Mouse (Mus musculus): Measurements from ENCODE around the gene Fyb2. TPM values are rescaled to one million over a fixed set of nuclear protein-coding genes. Genes with fewer than 3 reads are reported as not detected.
A peak's percentile ranks its signal among the peaks of the same experiment; 100 is the strongest.

The Fyb2 gene
- total and polyA plus RNA-seq, 3 experiments, result 0.08 to 0.10 TPM; not detected in 1

- TF ChIP-seq USF1 (IDR thresholded peaks at IDR 0.05; ENCODE audit: low read depth, low read length) (peak; percentile 48), EP300 (IDR thresholded peaks at IDR 0.05; ENCODE audit: low read depth in 1 of 2, low read length in 2 of 2) (peak; percentile 43 to 66; a peak in 2 of 4 replicates), NELFE (IDR thresholded peaks at IDR 0.05; ENCODE audit: low read depth, low read length) (no peak), ETS1 (IDR thresholded peaks at IDR 0.05; ENCODE audit: low read depth, low read length) (peak; percentile 71), SMC3 (IDR thresholded peaks at IDR 0.05; ENCODE audit: low read depth, low read length) (no peak), GATA1 (IDR thresholded peaks at IDR 0.05; ENCODE audit: low read depth, low read length) (peak; percentile 71), CTCF (IDR thresholded peaks at IDR 0.05 in 2 of 3, conservative IDR thresholded peaks at IDR 0.05 in 1 of 3; ENCODE audit: control insufficient read depth in 1 of 3, insufficient read depth in 1 of 3, low read depth in 2 of 3, low read length in 3 of 3, poor library complexity in 1 of 3, severe bottlenecking in 1 of 3) (no peak), MEF2A (IDR thresholded peaks at IDR 0.05; ENCODE audit: extremely low read depth, insufficient replicate concordance, low read depth, low read length, poor library complexity, severe bottlenecking) (no peak)
- Histone ChIP-seq H3K79me2 (ENCODE audit: control insufficient read depth, insufficient read depth, low read length, poor library complexity) (no peaks in the 10 kb centered on the region), H3K4me3 (ENCODE audit: control insufficient read depth in 1 of 2, insufficient read depth in 1 of 2, low read depth in 2 of 2, low read length in 2 of 2) (no peak overlapping the region), H3K27me3 (ENCODE audit: control insufficient read depth in 1 of 2, insufficient read depth in 2 of 2, low read length in 2 of 2) (no peaks in the 10 kb centered on the region), H3K27ac (ENCODE audit: control insufficient read depth, low read depth, low read length) (no peak overlapping the region), H3K9me3 (replicated peaks; ENCODE audit: insufficient read depth, low read length) (no peaks in the 10 kb centered on the region), H3K4me1 (ENCODE audit: control insufficient read depth in 1 of 2, insufficient read depth in 2 of 2, low read length in 2 of 2) (peaks cover 9 to 37% of the 10 kb centered on the region in 2 experiments), H3K36me3 (ENCODE audit: control insufficient read depth in 1 of 2, insufficient read depth in 2 of 2, low read length in 2 of 2) (peaks cover 0 to 29% of the 10 kb centered on the region in 2 experiments; a peak in 2 of 4 replicates), H3K9ac (ENCODE audit: control insufficient read depth, low read depth, low read length, poor library complexity, severe bottlenecking) (no peak overlapping the region)
- DNase-seq (ENCODE audit: low read depth, low spot score), result peak; percentile 49
Measured at GRCm38 (mm10) chr4:104939535-104939934, 26.3 kb downstream of the Fyb2 start.

- TF ChIP-seq ZNF384 (IDR thresholded peaks at IDR 0.05; ENCODE audit: low read depth, low read length) (peak; percentile 61; the same call in 1 of the 2 replicates), NRF1 (IDR thresholded peaks at IDR 0.05; ENCODE audit: insufficient read depth, low read depth, low read length, poor library complexity, severe bottlenecking) (no peak), EP300 (IDR thresholded peaks at IDR 0.05; ENCODE audit: low read depth in 1 of 2, low read length in 2 of 2) (peak; percentile 55 to 59; a peak in 3 of 4 replicates), GATA1 (IDR thresholded peaks at IDR 0.05; ENCODE audit: low read depth, low read length) (peak; percentile 43; the same call in 1 of the 2 replicates), RCOR1 (IDR thresholded peaks at IDR 0.05; ENCODE audit: low read depth, low read length) (peak; percentile 66)
- H3K4me3 ChIP-seq (ENCODE audit: control insufficient read depth in 1 of 2, insufficient read depth in 1 of 2, low read depth in 2 of 2, low read length in 2 of 2), result no peak overlapping the region
- H3K4me1 ChIP-seq (ENCODE audit: control insufficient read depth in 1 of 2, insufficient read depth in 2 of 2, low read length in 2 of 2), result peaks cover 12 to 36% of the 10 kb centered on the region in 2 experiments
- H3K27ac ChIP-seq (ENCODE audit: control insufficient read depth, low read depth, low read length), result no peak overlapping the region
- H3K27me3 ChIP-seq (ENCODE audit: control insufficient read depth in 1 of 2, insufficient read depth in 2 of 2, low read length in 2 of 2), result no peaks in the 10 kb centered on the region
- peaks cover 0 to 32% of the 10 kb centered on the region in 2 experiments; a peak in 2 of 4 replicates for H3K36me3 ChIP-seq (ENCODE audit: control insufficient read depth in 1 of 2, insufficient read depth in 2 of 2, low read length in 2 of 2)
- DNase-seq (ENCODE audit: low read depth, low spot score), result peak; percentile 38
- H3K79me2 ChIP-seq (ENCODE audit: control insufficient read depth, insufficient read depth, low read length, poor library complexity), result no peaks in the 10 kb centered on the region
- H3K9ac ChIP-seq (ENCODE audit: control insufficient read depth, low read depth, low read length, poor library complexity, severe bottlenecking), result no peak overlapping the region
- no peaks in the 10 kb centered on the region for H3K9me3 ChIP-seq (replicated peaks; ENCODE audit: insufficient read depth, low read length)
Measured at GRCm38 (mm10) chr4:104941895-104942294, 28.6 kb downstream of the Fyb2 start.

GRCm38 (mm10) chr4:104944482-104944881 is 31.2 kb downstream of the Fyb2 start:
- no peak overlapping the region for H3K9ac ChIP-seq (ENCODE audit: control insufficient read depth, low read depth, low read length, poor library complexity, severe bottlenecking)
- H3K4me1 ChIP-seq (ENCODE audit: control insufficient read depth in 1 of 2, insufficient read depth in 2 of 2, low read length in 2 of 2), result peaks cover 12 to 49% of the 10 kb centered on the region in 2 experiments
- DNase-seq (ENCODE audit: low read depth, low spot score), result peak; percentile 35
- no peaks in the 10 kb centered on the region for H3K27me3 ChIP-seq (ENCODE audit: control insufficient read depth in 1 of 2, insufficient read depth in 2 of 2, low read length in 2 of 2)
- no peaks in the 10 kb centered on the region for H3K79me2 ChIP-seq (ENCODE audit: control insufficient read depth, insufficient read depth, low read length, poor library complexity)
- peaks cover 0 to 52% of the 10 kb centered on the region in 2 experiments; a peak in 2 of 4 replicates for H3K36me3 ChIP-seq (ENCODE audit: control insufficient read depth in 1 of 2, insufficient read depth in 2 of 2, low read length in 2 of 2)
- no peaks in the 10 kb centered on the region for H3K9me3 ChIP-seq (replicated peaks; ENCODE audit: insufficient read depth, low read length)
- no peak overlapping the region; the same call in 1 of the 2 replicates for H3K27ac ChIP-seq (ENCODE audit: control insufficient read depth, low read depth, low read length)
- no peak overlapping the region for H3K4me3 ChIP-seq (ENCODE audit: control insufficient read depth in 1 of 2, insufficient read depth in 1 of 2, low read depth in 2 of 2, low read length in 2 of 2)
- no peak for TF ChIP-seq MXI1 (IDR thresholded peaks at IDR 0.05; ENCODE audit: low read depth, low read length)
- peak; percentile 44 to 61; a peak in 3 of 4 replicates for TF ChIP-seq EP300 (IDR thresholded peaks at IDR 0.05; ENCODE audit: low read depth in 1 of 2, low read length in 2 of 2)
- no peak for TF ChIP-seq MAZ (IDR thresholded peaks at IDR 0.05; ENCODE audit: low read depth, low read length)
- TF ChIP-seq GABPA (IDR thresholded peaks at IDR 0.05; ENCODE audit: low read depth, low read length), result no peak
- TF ChIP-seq TAL1 (IDR thresholded peaks at IDR 0.05; ENCODE audit: low read length), result no peak; the same call in 1 of the 2 replicates
- TF ChIP-seq CHD2 (IDR thresholded peaks at IDR 0.05; ENCODE audit: low read length), result no peak
- TF ChIP-seq ZMIZ1 (IDR thresholded peaks at IDR 0.05; ENCODE audit: low read depth, low read length), result no peak
- no peak for TF ChIP-seq JUND (IDR thresholded peaks at IDR 0.05; ENCODE audit: low read depth, low read length)
- no peak for TF ChIP-seq RAD21 (IDR thresholded peaks at IDR 0.05; ENCODE audit: low read depth, low read length)
- TF ChIP-seq POLR2AphosphoS2 (IDR thresholded peaks at IDR 0.05; ENCODE audit: low read length), result no peak
- TF ChIP-seq BHLHE40 (IDR thresholded peaks at IDR 0.05; ENCODE audit: borderline replicate concordance, low read depth, low read length), result no peak
- no peak for TF ChIP-seq E2F4 (IDR thresholded peaks at IDR 0.05; ENCODE audit: borderline replicate concordance, low read depth, low read length)
- TF ChIP-seq GATA1 (IDR thresholded peaks at IDR 0.05; ENCODE audit: low read depth, low read length), result peak; percentile 47
- TF ChIP-seq HCFC1 (IDR thresholded peaks at IDR 0.05; ENCODE audit: low read depth, low read length), result no peak
- no peak for TF ChIP-seq MEF2A (IDR thresholded peaks at IDR 0.05; ENCODE audit: extremely low read depth, insufficient replicate concordance, low read depth, low read length, poor library complexity, severe bottlenecking)
- TF ChIP-seq KAT2A (conservative IDR thresholded peaks at IDR 0.05; ENCODE audit: low read depth, low read length), result no peak
- TF ChIP-seq MAFK (IDR thresholded peaks at IDR 0.05; ENCODE audit: borderline replicate concordance, low read depth, low read length), result no peak
